Mouse (Mus musculus) limb, embryonic 13.5 days (tissue): Measurements from ENCODE around the gene Tgtp1. TPM values are rescaled to one million over a fixed set of nuclear protein-coding genes. Genes with fewer than 3 reads are reported as not detected.
"Not testable (repeated sequence)": the region's sequence is repeated elsewhere in the genome, so short reads cannot be mapped to it uniquely, and the experiment has no call there.

Experiments used
- ATAC-seq: fragments of 200-750 bp; cut with Nextera tagmentation; 2 replicates; pipeline ENCODE4 v1.8.0; 2017; ENCODE audit warnings: low read depth, moderate number of reproducible peaks, moderate TSS enrichment; ENCODE audit not compliant: low FRiP score
- H3K27ac ChIP-seq: fragments of 300-500 bp; sonication (generic); 2 replicates; pipeline ENCODE4 v1.5.1; 2015; ENCODE audit warnings: inconsistent platforms, mild to moderate bottlenecking, moderate library complexity
- H3K27me3 ChIP-seq: fragments of 300-500 bp; sonication (generic); 2 replicates; pipeline ENCODE4 v1.6.1; 2015; ENCODE audit warnings: mild to moderate bottlenecking, inconsistent platforms
- H3K36me3 ChIP-seq: fragments of 300-500 bp; sonication (generic); 2 replicates; pipeline ENCODE4 v1.6.1; 2015; ENCODE audit warnings: inconsistent platforms, mild to moderate bottlenecking, moderate library complexity
- H3K4me1 ChIP-seq: fragments of 300-500 bp; sonication (generic); 2 replicates; pipeline ENCODE4 v1.6.1; 2015; ENCODE audit warnings: inconsistent platforms
- H3K4me2 ChIP-seq: fragments of 300-500 bp; sonication (generic); replicated peaks from 2 replicates; pipeline ENCODE4 v1.6.1; 2015; ENCODE audit warnings: inconsistent platforms, mild to moderate bottlenecking, moderate library complexity
- H3K4me3 ChIP-seq: fragments of 300-500 bp; sonication (generic); 2 replicates; pipeline ENCODE4 v1.5.1; 2015; ENCODE audit warnings: moderate library complexity, mild to moderate bottlenecking, inconsistent platforms
- H3K9ac ChIP-seq: fragments of 300-500 bp; sonication (generic); 2 replicates; pipeline ENCODE4 v1.6.1; 2015; ENCODE audit warnings: mild to moderate bottlenecking, inconsistent platforms
- H3K9me3 ChIP-seq: fragments of 300-500 bp; sonication (generic); 2 replicates; pipeline ENCODE4 v1.6.1; 2016; ENCODE audit warnings: inconsistent platforms
- whole genome bisulfite sequencing: fragments of 180-500 bp; shearing (Covaris S2); methylation state at CpG from one replicate; pipeline ENCODE4 v1.1.7; 2015; 5-methylcytosine and 5-hydroxymethylcytosine counted together
- polyA plus RNA-seq: library from polyadenylated mRNA; unstranded; fragments of >200 nt; fragmentation: Nextera tagmentation; extraction: Ambion mirVana; gene quantifications from 2 replicates; pipeline ENCODE4 v1.2.1, GENCODE M21; 2015

Gene Tgtp1
- polyA plus RNA-seq, 1 experiment from 2014 or later, result 0.47 TPM

DNA sequence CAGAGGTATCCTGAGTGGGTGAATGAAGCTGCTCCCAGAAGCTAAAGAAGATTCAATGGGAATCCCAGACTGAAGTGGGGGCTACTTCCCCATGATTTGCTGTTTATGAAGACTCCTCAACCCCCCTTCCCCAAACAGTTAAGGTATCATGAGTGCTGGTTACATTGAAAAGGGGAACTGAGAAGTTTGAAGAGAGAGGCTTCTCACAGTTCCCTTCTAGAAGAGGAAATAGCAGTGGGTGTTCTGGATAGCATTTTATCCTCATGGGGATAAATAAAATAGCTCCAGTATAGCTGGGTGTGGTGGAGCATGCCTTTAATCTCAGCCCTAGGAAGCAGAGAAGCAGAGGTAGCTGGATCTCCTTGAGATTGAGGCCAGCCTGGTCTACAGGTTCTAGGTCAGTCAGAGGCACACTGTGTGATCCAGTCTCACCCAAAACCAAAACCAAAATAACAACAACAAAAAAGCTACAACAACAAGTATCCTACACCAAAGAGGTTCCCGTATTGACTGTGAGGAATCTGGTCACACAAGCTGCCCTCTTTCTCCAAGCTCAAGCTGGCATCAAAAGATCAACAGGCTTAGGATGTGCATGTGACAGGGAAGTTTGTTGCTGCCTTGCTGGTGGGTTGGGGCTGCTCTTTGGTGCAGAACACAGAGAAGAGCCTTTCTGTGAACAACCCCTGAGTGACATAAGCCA lies 15.6 kb downstream of the Tgtp1 start, which contains the start of gene Olfr56:
TSS of gene Olfr56 (plus strand) at position 650 of the 700 bp plus-strand sequence.
- not testable (repeated sequence) for H3K4me1 ChIP-seq, H3K4me3 ChIP-seq, H3K27me3 ChIP-seq, ATAC-seq, H3K36me3 ChIP-seq, H3K4me2 ChIP-seq, H3K27ac ChIP-seq, H3K9me3 ChIP-seq, H3K9ac ChIP-seq
- no CpG with 5 or more reads among the region's 1 CpGs for WGBS

DNA sequence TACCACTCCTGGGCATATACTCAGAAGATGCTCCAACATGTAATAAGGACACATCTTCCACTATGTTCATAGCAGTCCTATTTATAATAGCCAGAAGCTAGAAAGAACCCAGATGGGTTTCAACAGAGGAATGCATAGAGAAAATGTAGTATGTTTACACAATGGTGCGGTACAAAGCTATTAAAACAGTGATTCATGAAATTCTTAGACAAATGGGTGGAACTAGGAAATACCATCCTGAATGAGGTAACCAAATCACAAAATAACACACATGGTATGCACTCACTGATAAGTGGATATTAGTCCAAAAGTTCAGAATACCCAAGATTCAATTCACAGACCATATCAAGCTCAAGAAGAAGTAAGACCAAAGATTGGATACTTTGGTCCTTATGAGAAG lies 19.3 kb downstream of the Tgtp1 start:
- no CpG with 5 or more reads among the region's 1 CpGs for WGBS
- not testable (repeated sequence) for H3K9ac ChIP-seq, ATAC-seq, H3K27ac ChIP-seq, H3K4me2 ChIP-seq, H3K27me3 ChIP-seq, H3K4me1 ChIP-seq, H3K36me3 ChIP-seq, H3K4me3 ChIP-seq, H3K9me3 ChIP-seq

DNA sequence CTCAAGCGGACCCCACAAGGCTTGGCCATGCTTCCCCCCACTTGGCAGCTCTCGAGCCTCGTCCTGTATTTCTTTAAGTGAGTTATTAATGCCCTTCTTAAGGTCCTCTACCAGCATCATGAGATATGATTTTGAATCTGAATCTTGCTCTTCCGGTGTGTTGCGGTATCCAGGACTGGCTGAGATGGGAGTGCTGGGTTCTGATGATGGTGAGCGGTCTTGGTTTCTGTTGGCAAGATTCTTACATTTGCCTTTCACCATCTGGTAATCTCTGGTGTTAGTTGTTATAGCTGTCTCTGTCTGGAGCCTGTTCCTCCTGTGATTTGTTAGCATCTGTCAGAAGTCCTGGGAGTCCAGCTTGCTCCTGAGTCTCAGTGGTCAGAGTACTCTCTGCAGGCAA lies 47.9 kb downstream of the Tgtp1 start, which contains the start of gene Psme2b:
TSS of gene Psme2b (minus strand) at position 101 of the 400 bp plus-strand sequence.
- ATAC-seq, H3K4me1 ChIP-seq, H3K4me3 ChIP-seq, H3K36me3 ChIP-seq, H3K27ac ChIP-seq, H3K4me2 ChIP-seq, H3K9me3 ChIP-seq, H3K27me3 ChIP-seq, H3K9ac ChIP-seq: not testable (repeated sequence)
- WGBS, result 94% methylated on average over 6 of the region's 6 CpGs

DNA sequence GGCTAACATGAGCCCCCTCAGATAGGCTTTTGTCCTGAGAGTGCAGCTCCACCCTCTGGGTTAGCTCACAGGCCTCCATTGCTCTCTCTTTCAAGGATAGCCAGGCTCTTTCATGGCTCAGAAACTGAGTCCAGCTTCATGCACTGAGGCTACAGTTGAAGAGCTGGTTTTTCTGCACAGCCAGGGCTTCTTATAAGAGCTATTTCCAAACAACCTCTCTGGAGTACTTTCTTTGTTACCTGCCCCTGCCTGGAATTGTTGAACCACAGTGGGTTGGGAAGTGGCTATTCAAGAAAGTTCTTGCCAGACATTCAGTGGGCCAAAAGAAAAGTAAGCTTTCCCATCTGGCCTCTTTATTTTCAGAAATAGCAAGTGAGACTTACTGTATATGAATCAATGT lies 54.7 kb downstream of the Tgtp1 start:
- H3K9ac ChIP-seq, H3K27me3 ChIP-seq, H3K36me3 ChIP-seq, H3K27ac ChIP-seq, ATAC-seq, H3K4me1 ChIP-seq, H3K9me3 ChIP-seq, H3K4me3 ChIP-seq, H3K4me2 ChIP-seq: not testable (repeated sequence)

Other genes with a start within 250 kb of the Tgtp1 start
- gene Rack1, start 193.8 kb downstream of the Tgtp1 start, polyA plus RNA-seq, result 706 and 735 TPM in 2 replicates
- 7.8 and 8.7 TPM in 2 replicates for gene Trim41, start 176.8 kb downstream of the Tgtp1 start, polyA plus RNA-seq
- gene Trim7, start 168.0 kb downstream of the Tgtp1 start, polyA plus RNA-seq, result 1.0 and 1.2 TPM in 2 replicates
- gene Gm12184, start 167.5 kb downstream of the Tgtp1 start, polyA plus RNA-seq, result 3.1 and 4.9 TPM in 2 replicates
- 4.6 and 5.4 TPM in 2 replicates for gene Irgm1, start 122.5 kb downstream of the Tgtp1 start, polyA plus RNA-seq
- gene Gm5431, start 92.0 kb downstream of the Tgtp1 start, polyA plus RNA-seq, result 0.10 and 0.13 TPM in 2 replicates
- gene Psme2b, start 48.0 kb downstream of the Tgtp1 start, polyA plus RNA-seq, result 3.1 and 3.3 TPM in 2 replicates
- gene Olfr56, start 15.3 kb downstream of the Tgtp1 start, polyA plus RNA-seq, result not detected in 2 replicates
- gene 9930111J21Rik1, start 14.8 kb downstream of the Tgtp1 start, polyA plus RNA-seq, result 0.17 and 0.23 TPM in 2 replicates
- not detected in 2 replicates for gene Gm12185, start 1.9 kb downstream of the Tgtp1 start, polyA plus RNA-seq
- gene 9930111J21Rik2, start 57.1 kb upstream of the Tgtp1 start, polyA plus RNA-seq, result 0.24 and 0.27 TPM in 2 replicates
- gene Tgtp2, start 70.0 kb upstream of the Tgtp1 start, polyA plus RNA-seq, result 0.28 TPM in 1 of 2 replicates, not detected in the other
- 0.90 and 0.98 TPM in 2 replicates for gene Ifi47, start 82.4 kb upstream of the Tgtp1 start, polyA plus RNA-seq
- gene Olfr1396, start 120.7 kb upstream of the Tgtp1 start, polyA plus RNA-seq, result 0.04 TPM in 1 of 2 replicates, not detected in the other
- not detected in 2 replicates for gene Olfr1395, start 148.1 kb upstream of the Tgtp1 start, polyA plus RNA-seq
- not detected in 2 replicates for gene Olfr1394, start 160.2 kb upstream of the Tgtp1 start, polyA plus RNA-seq
- gene Btnl9, start 193.0 kb upstream of the Tgtp1 start, polyA plus RNA-seq, result 1.0 and 1.5 TPM in 2 replicates
- gene Zfp62, start 209.1 kb upstream of the Tgtp1 start, polyA plus RNA-seq, result 44.5 and 48.8 TPM in 2 replicates